Mouse (Mus musculus) myocyte (in vitro differentiated cells): ENCODE measurements around the gene Itpr2.

ENCODE experiments used
- MYOG ChIP-seq, 3 experiments: IDR thresholded peaks; one replicate each; pipeline ENCODE4 v1.6.1; 2011; ENCODE audit warnings: control low read depth in 2 of 3, low read depth in 2 of 3, mild to moderate bottlenecking in 2 of 3; ENCODE audit not compliant: insufficient read length in 2 of 3, control insufficient read depth in 1 of 3, insufficient read depth in 1 of 3
- POLR2A ChIP-seq: IDR thresholded peaks from one replicate; pipeline ENCODE4 v1.6.1; 2011; ENCODE audit warnings: low read depth, mild to moderate bottlenecking, control low read depth, moderate library complexity; ENCODE audit not compliant: insufficient read length
- TCF3 ChIP-seq: IDR thresholded peaks from one replicate; pipeline ENCODE4 v1.6.1; 2011; ENCODE audit warnings: low read depth, control low read depth; ENCODE audit not compliant: insufficient read length
- USF1 ChIP-seq: IDR thresholded peaks from one replicate; pipeline ENCODE4 v1.6.1; 2011; ENCODE audit warnings: low read depth, mild to moderate bottlenecking, control low read depth, moderate library complexity

DNA sequence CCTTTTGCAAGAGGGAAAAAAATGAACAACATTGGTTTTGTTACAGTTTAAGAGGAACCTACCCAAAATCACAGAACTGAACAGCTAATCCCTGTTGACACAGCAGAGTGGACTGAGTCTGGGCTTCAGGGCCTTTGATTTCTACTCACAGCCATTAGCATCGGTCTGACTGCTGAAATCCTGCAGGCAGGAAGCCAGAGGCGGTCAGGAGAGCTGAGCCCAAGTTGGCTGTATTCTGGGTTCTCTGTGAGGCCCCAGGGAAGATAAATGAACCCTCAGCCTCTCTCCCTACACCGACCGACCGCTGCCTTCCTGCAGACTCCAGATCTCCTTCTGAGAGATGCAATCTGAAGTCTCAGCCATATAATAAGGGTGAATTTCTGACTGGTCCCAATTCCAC is 231.9 kb downstream of the Itpr2 start:
- TF ChIP-seq MYOG (IDR thresholded peaks at IDR 0.05; ENCODE audit: control insufficient read depth in 1 of 3, insufficient read depth in 1 of 3, insufficient read length in 2 of 3, low read depth in 2 of 3) = no peak
- TF ChIP-seq USF1 = no peak
- TF ChIP-seq TCF3 = no peak
- TF ChIP-seq POLR2A = no peak
